Mouse (Mus musculus) lung, adult 2 months (tissue): ENCODE measurements around the gene Tenm3.

Experiments
- CTCF ChIP-seq: fragments of 200-500 bp; IDR thresholded peaks from 2 replicates; pipeline ENCODE4 v1.5.1; 2011; ENCODE audit warnings: mild to moderate bottlenecking, low read length, control low read depth; ENCODE audit not compliant: insufficient read depth
- POLR2A ChIP-seq: fragments of 200-500 bp; IDR thresholded peaks from 2 replicates; pipeline ENCODE4 v1.6.1; 2011; ENCODE audit warnings: low read depth, mild to moderate bottlenecking, control low read depth, low read length, borderline replicate concordance; ENCODE audit errors: extremely low read depth

DNA sequence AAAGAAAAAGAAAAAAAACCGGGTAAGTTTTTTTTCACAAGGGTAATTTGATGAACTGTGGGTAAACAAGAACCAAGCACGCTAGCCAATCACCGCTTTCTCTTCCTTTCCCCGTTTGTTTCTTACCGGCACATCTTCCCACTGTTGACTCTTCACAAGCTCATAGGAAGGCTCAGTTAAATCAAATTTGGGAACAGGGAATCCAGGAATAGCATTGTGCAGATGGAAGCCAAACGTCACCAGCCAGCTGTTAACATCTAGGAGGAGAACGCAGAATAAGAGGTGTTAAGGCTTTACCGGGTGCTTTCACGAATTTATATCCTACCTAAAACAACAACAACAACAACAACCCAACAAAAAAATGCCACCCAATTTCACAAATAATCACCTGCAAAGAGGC lies 611.9 kb downstream of the Tenm3 start:
- TF ChIP-seq CTCF: no peak
- no peak for TF ChIP-seq POLR2A
